Mouse (Mus musculus) CH12.LX (cell line): ENCODE measurements around the gene Msh3. TPM values are rescaled to one million over a fixed set of nuclear protein-coding genes. Genes with fewer than 3 reads are reported as not detected.
"Not testable (repeated sequence)": the region's sequence is repeated elsewhere in the genome, so short reads cannot be mapped to it uniquely, and the experiment has no call there.

ENCODE experiments used
- DNase-seq: peaks from one replicate; pipeline ENCODE4 v3.0.0-alpha.2; 2013; ENCODE audit errors: extremely low read depth
- H3K27ac ChIP-seq: 2 replicates; pipeline ENCODE4 v1.5.1; 2012; ENCODE audit warnings: low read depth, mild to moderate bottlenecking, control low read depth, moderate library complexity; ENCODE audit not compliant: insufficient read depth
- H3K27me3 ChIP-seq: replicated peaks from 2 replicates; pipeline ENCODE3; 2012; ENCODE audit warnings: inconsistent platforms
- H3K36me3 ChIP-seq, 2 experiments: replicated peaks in 1 of 2; 2 replicates each; pipeline versions ENCODE3 to v1.6.1; 2012; ENCODE audit warnings: inconsistent platforms in 1 of 2, low read length in 1 of 2, mild to moderate bottlenecking in 1 of 2, mixed read lengths in 1 of 2, moderate library complexity in 1 of 2; ENCODE audit not compliant: control insufficient read depth in 1 of 2, insufficient read depth in 1 of 2
- H3K4me1 ChIP-seq, 2 experiments: 2 replicates each; pipeline ENCODE4 v1.6.1; 2012; ENCODE audit warnings: inconsistent platforms in 1 of 2, moderate library complexity in 1 of 2; ENCODE audit not compliant: insufficient read depth in 2 of 2, control insufficient read depth in 1 of 2
- H3K4me2 ChIP-seq: 2 replicates; pipeline ENCODE4 v1.6.1; 2012; ENCODE audit warnings: low read depth, mild to moderate bottlenecking, control low read depth; ENCODE audit not compliant: poor library complexity, insufficient read depth, severe bottlenecking
- H3K4me3 ChIP-seq, 3 experiments: fragments of 150-350 bp in 1 of 3; sonication (generic) in 1 of 3; replicated peaks in 1 of 3; 2 replicates each; pipeline versions ENCODE3 to v1.5.1; 2011 to 2012; ENCODE audit warnings: low read depth in 2 of 3, low read length in 2 of 3, mild to moderate bottlenecking in 2 of 3, moderate library complexity in 2 of 3, control low read depth in 1 of 3, improper control_type of control experiment in 1 of 3, inconsistent platforms in 1 of 3, mixed read lengths in 1 of 3; ENCODE audit not compliant: poor library complexity in 1 of 3
- H3K79me2 ChIP-seq: replicated peaks from 2 replicates; pipeline ENCODE4 v1.6.1; 2012; ENCODE audit warnings: mild to moderate bottlenecking, moderate library complexity; ENCODE audit not compliant: control insufficient read depth, poor library complexity, insufficient read depth, severe bottlenecking; ENCODE audit errors: extremely low read depth
- H3K9ac ChIP-seq: 2 replicates; pipeline ENCODE4 v1.6.1; 2012; ENCODE audit warnings: low read depth, mild to moderate bottlenecking, control low read depth, moderate library complexity; ENCODE audit not compliant: insufficient read depth
- H3K9me3 ChIP-seq: replicated peaks from 2 replicates; pipeline ENCODE3; 2012; ENCODE audit warnings: low read length, inconsistent platforms, mixed read lengths
- BHLHE40 ChIP-seq: IDR thresholded peaks from 2 replicates; pipeline ENCODE4 v1.6.1; 2011; ENCODE audit warnings: mild to moderate bottlenecking, low read depth, low read length, improper control_type of control experiment
- CHD1 ChIP-seq: IDR thresholded peaks from 2 replicates; pipeline ENCODE4 v1.6.1; 2012; ENCODE audit warnings: low read depth, low read length, improper control_type of control experiment, inconsistent platforms
- CHD2 ChIP-seq: IDR thresholded peaks from 2 replicates; pipeline ENCODE4 v1.6.1; 2011; ENCODE audit warnings: low read length, improper control_type of control experiment
- ELF1 ChIP-seq: IDR thresholded peaks from 2 replicates; pipeline ENCODE4 v1.6.1; 2014; ENCODE audit warnings: low read depth, mild to moderate bottlenecking, inconsistent platforms, low read length, improper control_type of control experiment
- EP300 ChIP-seq: IDR thresholded peaks from 2 replicates; pipeline ENCODE4 v1.6.1; 2011; ENCODE audit warnings: low read length, improper control_type of control experiment
- HCFC1 ChIP-seq: IDR thresholded peaks from 2 replicates; pipeline ENCODE4 v1.6.1; 2012; ENCODE audit warnings: low read depth, mild to moderate bottlenecking, inconsistent platforms, low read length, improper control_type of control experiment
- IRF4 ChIP-seq: IDR thresholded peaks from 2 replicates; pipeline ENCODE4 v1.6.1; 2014; ENCODE audit warnings: low read depth, mild to moderate bottlenecking, inconsistent platforms, low read length, improper control_type of control experiment
- JUN ChIP-seq: IDR thresholded peaks from 2 replicates; pipeline ENCODE4 v1.6.1; 2011; ENCODE audit warnings: low read depth, mild to moderate bottlenecking, low read length, improper control_type of control experiment, moderate library complexity; ENCODE audit not compliant: insufficient read depth
- JUND ChIP-seq: conservative IDR thresholded peaks from 2 replicates; pipeline ENCODE4 v1.6.1; 2011; ENCODE audit warnings: low read depth, low read length, improper control_type of control experiment
- MAFK ChIP-seq: IDR thresholded peaks from 2 replicates; pipeline ENCODE4 v1.6.1; 2011; ENCODE audit warnings: low read length, improper control_type of control experiment; ENCODE audit not compliant: insufficient replicate concordance
- MAX ChIP-seq: IDR thresholded peaks from 2 replicates; pipeline ENCODE4 v1.6.1; 2011; ENCODE audit warnings: low read length, improper control_type of control experiment
- MEF2A ChIP-seq: IDR thresholded peaks from 2 replicates; pipeline ENCODE4 v1.6.1; 2014; ENCODE audit warnings: low read depth, mild to moderate bottlenecking, inconsistent platforms, low read length, improper control_type of control experiment, borderline replicate concordance
- NELFE ChIP-seq: IDR thresholded peaks from 2 replicates; pipeline ENCODE4 v1.6.1; 2011; ENCODE audit warnings: low read depth, low read length, improper control_type of control experiment
- POLR2A ChIP-seq: IDR thresholded peaks from 2 replicates; pipeline ENCODE4 v1.6.1; 2011; ENCODE audit warnings: low read depth, mild to moderate bottlenecking, improper control_type of control experiment, low read length
- POLR2AphosphoS2 ChIP-seq: IDR thresholded peaks from 2 replicates; pipeline ENCODE4 v1.6.1; 2011; ENCODE audit warnings: low read depth, low read length, improper control_type of control experiment
- RCOR1 ChIP-seq: conservative IDR thresholded peaks from 2 replicates; pipeline ENCODE4 v1.6.1; 2012; ENCODE audit warnings: low read depth, mild to moderate bottlenecking, inconsistent platforms, low read length, improper control_type of control experiment
- SIN3A ChIP-seq: IDR thresholded peaks from 2 replicates; pipeline ENCODE4 v1.6.1; 2012; ENCODE audit warnings: low read length, improper control_type of control experiment, inconsistent platforms
- TCF12 ChIP-seq: IDR thresholded peaks from 2 replicates; pipeline ENCODE4 v1.6.1; 2014; ENCODE audit warnings: low read depth, mild to moderate bottlenecking, inconsistent platforms, low read length, improper control_type of control experiment
- USF2 ChIP-seq: conservative IDR thresholded peaks from 2 replicates; pipeline ENCODE4 v1.6.1; 2011; ENCODE audit warnings: low read depth, low read length, improper control_type of control experiment
- ZNF384 ChIP-seq: IDR thresholded peaks from 2 replicates; pipeline ENCODE4 v1.6.1; 2012; ENCODE audit warnings: low read depth, low read length, improper control_type of control experiment, inconsistent platforms
- dilution Hi-C: fragments of 300-500 bp; cut with MboI; formaldehyde crosslinking; loops from 2 replicates; pipeline ENCODE4 v1.14.3; 2020; ENCODE audit warnings: low sequenced_read_pairs; ENCODE audit not compliant: extremely low pct_unique_long_range_greater_than_20kb, extremely low pct_ligation_motif_present
- in situ Hi-C: fragments of 300-500 bp; cut with MboI; formaldehyde crosslinking; loops from 3 replicates; pipeline ENCODE4 v1.14.3; 2019; ENCODE audit warnings: low sequenced_read_pairs, low pct_ligation_motif_present, low pct_unique_long_range_greater_than_20kb, mixed read lengths
- polyA plus RNA-seq: library from polyadenylated mRNA; unstranded; fragments of >175 nt; gene quantifications from 2 replicates; pipeline ENCODE4 v1.2.1, GENCODE M21; 2012; ENCODE audit warnings: low read depth; ENCODE audit not compliant: insufficient read length
- total RNA-seq, 2 experiments: library from RNA; depleted of rRNA; stranded (reverse); fragments of 300-350 nt in 1 of 2; fragments of >200 nt in 1 of 2; gene quantifications; 2 replicates each; pipeline ENCODE4 v1.2.3; 2012 to 2014

The Msh3 gene
- total and polyA plus RNA-seq, 3 experiments = 13.7 to 27.0 (median 18.3) TPM

- no peaks in the 10 kb centered on the region for H3K79me2 ChIP-seq
- dilution Hi-C loops (no loop called here), in situ Hi-C loops (no loop called here)
- no peak for TF ChIP-seq CHD2
- TF ChIP-seq BHLHE40 = no peak
- no peak for TF ChIP-seq HCFC1
- no peak for TF ChIP-seq ELF1
- no peak for TF ChIP-seq POLR2AphosphoS2
- TF ChIP-seq POLR2A = no peak
- no peak for TF ChIP-seq NELFE
- TF ChIP-seq USF2 = no peak
- TF ChIP-seq ZNF384 = no peak
- TF ChIP-seq EP300 = no peak
- no peak for TF ChIP-seq JUN
- no peaks in the 10 kb centered on the region for H3K36me3 ChIP-seq
- H3K9ac ChIP-seq = no peak overlapping the region
- H3K4me2 ChIP-seq = no peak overlapping the region
- no peaks in the 10 kb centered on the region for H3K27me3 ChIP-seq
- no peak for DNase-seq
- H3K27ac ChIP-seq = no peak overlapping the region
- no peak overlapping the region for H3K4me3 ChIP-seq
- H3K4me1 ChIP-seq = peaks cover 8 to 14% of the 10 kb centered on the region in 2 experiments
- H3K9me3 ChIP-seq = no peaks in the 10 kb centered on the region
Observed at GRCm38 (mm10) chr13:92196860-92197259, 157.9 kb downstream of the Msh3 start.

GRCm38 (mm10) chr13:92193806-92194205, 161.0 kb downstream of the Msh3 start:
- H3K4me1 ChIP-seq, DNase-seq, H3K4me3 ChIP-seq, dilution Hi-C loops, H3K9me3 ChIP-seq, H3K27me3 ChIP-seq, H3K9ac ChIP-seq, H3K27ac ChIP-seq, in situ Hi-C loops, H3K79me2 ChIP-seq, H3K4me2 ChIP-seq, H3K36me3 ChIP-seq: not testable (repeated sequence)
- TF ChIP-seq RCOR1 = peak; percentile 55; the same call in 1 of the 2 replicates
- peak; percentile 13; the same call in 1 of the 2 replicates for TF ChIP-seq MAX
- 0 out of 2 replicates have a peak, but pooled peaks have one; percentile 20 for TF ChIP-seq SIN3A
- TF ChIP-seq EP300 = peak; percentile 84
- TF ChIP-seq JUN = peak; percentile 33; the same call in 1 of the 2 replicates
- TF ChIP-seq MEF2A = peak; percentile 32; the same call in 1 of the 2 replicates
- TF ChIP-seq CHD2 = 0 out of 2 replicates have a peak, but pooled peaks have one; percentile 23
- peak; percentile 57; the same call in 1 of the 2 replicates for TF ChIP-seq TCF12
- 0 out of 2 replicates have a peak, but pooled peaks have one; percentile 25 for TF ChIP-seq MAFK
- TF ChIP-seq CHD1 = peak; percentile 97; the same call in 1 of the 2 replicates
- TF ChIP-seq BHLHE40 = peak; percentile 40; the same call in 1 of the 2 replicates
- peak; percentile 90 for TF ChIP-seq IRF4
- 0 out of 2 replicates have a peak, but pooled peaks have one; percentile 68 for TF ChIP-seq JUND
- peak; percentile 68; the same call in 1 of the 2 replicates for TF ChIP-seq ZNF384

GRCm38 (mm10) chr13:92172686-92173085, 182.1 kb downstream of the Msh3 start:
- dilution Hi-C loops, H3K4me3 ChIP-seq, H3K27me3 ChIP-seq, H3K36me3 ChIP-seq, H3K4me2 ChIP-seq, H3K79me2 ChIP-seq, H3K27ac ChIP-seq, DNase-seq, H3K9me3 ChIP-seq, H3K9ac ChIP-seq, H3K4me1 ChIP-seq, in situ Hi-C loops: not testable (repeated sequence)
